Mouse (Mus musculus): ENCODE results near the gene Wnt5b. TPM values are rescaled to one million over a fixed set of nuclear protein-coding genes. Genes with fewer than 3 reads are reported as not detected.

The Wnt5b gene
- total RNA-seq, 2 experiments from 2014 or later = 1.1 to 1.2 TPM

DNA sequence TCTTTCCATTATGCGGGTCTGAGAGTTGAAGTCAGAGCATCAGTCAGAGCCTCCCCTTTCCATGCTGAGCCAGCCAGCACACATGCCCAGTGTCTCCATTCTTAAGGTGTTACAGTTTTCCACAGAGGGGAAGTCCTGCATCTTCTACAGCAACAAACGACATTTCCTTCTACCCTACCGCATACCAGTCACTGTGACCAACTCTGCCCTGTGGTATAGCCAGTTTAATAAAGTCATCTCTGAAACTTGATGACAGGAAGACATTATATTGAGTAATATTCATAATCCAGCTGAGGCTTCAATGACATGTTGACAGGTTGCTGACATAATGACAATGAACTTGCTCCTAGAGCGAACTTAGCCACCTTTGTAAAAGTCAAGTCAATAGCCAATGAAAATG, 153.4 kb downstream of the Wnt5b start:
- DNase-seq (ENCODE audit: low spot score in 2 of 2) = no peak

DNA sequence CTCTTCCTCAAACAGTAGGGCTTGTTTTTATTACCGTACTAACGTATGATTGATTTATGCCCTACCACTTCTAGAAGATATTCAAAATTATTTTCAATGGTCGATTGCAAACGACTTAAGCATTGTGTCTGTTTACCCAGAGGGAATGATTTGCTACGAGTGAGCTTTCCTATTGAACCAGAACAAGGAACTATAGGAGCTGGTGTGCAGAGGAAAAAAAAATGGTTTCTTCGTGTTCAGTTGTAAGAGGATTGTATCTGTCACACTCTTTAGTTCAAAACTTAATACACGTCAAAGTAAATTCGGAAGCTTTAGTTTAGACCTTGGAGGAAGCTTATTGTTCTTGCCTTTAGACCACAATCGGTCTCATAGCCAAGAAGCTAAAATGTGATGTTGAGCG, 155.1 kb downstream of the Wnt5b start:
- DNase-seq (ENCODE audit: low spot score in 2 of 2) = no peak

DNA sequence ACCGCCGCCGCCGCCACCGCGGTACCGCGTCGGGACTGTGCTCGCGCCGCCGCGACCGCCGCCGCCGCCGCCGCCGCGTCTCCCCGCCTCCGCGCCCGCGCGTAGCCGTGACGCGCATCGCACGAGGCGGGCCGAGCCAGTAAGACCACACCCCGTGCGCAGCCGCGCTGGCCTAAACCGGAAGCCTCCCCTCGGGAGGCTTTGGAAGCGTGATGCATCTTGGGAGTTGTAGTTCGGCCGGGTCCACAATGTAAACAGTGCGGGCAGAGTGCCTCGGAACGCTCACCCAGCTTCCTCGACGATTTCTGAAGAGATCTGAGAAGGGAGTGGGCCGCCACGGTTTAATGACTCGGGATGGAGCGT, 155.5 kb downstream of the Wnt5b start:
- peak; percentile 89 to 91 for DNase-seq (ENCODE audit: low spot score in 2 of 2)

DNA sequence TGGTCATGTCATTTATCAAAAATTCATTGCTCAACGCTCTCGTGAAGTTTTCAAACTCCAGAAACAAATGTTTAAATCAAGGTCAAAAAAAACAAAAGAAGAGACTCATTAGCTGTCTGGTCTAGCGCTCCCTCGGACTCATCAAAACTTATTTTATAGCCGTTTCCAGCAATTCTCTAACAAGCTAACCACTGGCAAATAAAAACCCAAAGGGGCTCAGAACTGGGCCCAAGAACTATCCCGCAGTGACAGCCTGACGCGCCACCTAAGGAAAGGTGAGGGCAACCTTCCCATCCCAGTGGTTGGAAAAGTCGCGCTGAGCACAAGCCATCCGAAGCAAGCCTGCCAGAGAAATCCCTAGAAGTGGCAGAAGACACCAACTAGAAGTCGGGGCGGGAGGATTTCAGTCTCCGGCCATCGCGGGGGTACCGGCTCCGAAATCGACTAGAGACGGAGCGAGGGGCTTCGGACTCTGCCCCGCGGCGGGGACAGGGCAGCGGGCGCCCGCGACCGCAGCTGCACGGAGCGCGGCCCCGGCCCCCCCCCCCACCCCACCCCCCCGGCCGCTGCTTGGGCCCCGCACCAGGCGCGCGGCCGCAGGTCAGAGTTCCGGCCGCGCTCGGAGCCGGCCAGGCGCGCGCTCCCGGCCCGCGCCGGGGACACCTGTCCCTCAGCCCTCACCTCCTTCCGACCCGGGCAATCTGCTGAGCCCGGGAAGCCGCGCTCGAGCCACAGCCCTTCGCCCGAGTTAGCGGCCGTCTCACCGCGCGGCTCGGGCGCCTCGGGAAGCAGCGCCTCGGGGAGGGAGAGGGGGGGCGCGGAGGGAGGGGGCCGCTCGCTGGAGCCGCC, 156.1 kb downstream of the Wnt5b start:
- DNase-seq (ENCODE audit: low spot score in 2 of 2) = peak in 1 of 2 experiments; percentile 40

DNA sequence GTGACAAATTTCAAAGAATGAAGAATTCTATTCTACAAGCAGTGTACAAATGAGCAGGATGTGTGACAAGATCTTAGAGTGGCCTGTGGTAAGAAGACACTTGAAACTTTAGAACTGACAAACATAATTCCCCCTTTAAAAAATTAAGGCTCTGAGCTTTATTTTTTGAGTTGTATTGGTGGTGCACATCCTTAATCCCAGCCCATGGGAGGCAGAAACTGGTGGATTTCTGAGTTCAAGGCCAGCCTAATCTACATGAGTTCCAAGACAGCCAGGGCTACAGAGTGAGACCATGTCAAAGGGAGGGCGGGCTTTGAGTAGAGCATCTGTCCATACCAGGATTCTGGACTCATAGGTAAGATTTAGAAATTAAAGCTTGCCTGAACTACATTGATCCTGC, 157.3 kb downstream of the Wnt5b start:
- DNase-seq (ENCODE audit: low spot score in 2 of 2) = no peak

DNA sequence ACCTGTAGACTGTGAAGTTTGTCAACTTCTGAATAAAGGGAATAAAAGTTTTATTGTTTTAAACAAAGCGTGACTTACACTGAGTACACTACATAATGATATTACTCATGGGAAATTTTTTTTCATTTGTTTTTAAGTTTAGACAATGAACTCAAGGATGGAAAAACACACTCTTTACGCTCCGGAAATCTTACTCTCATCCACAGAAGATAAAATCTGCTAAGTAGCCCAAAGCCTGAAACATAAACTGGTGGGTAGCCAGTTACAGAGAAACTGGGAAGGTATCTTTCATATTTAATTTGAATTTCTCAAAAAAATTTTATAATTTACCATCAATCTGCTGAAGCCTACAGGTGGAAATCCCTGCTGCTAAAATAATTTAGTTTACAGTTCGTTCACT, 157.7 kb downstream of the Wnt5b start:
- DNase-seq (ENCODE audit: low spot score in 2 of 2) = no peak

DNA sequence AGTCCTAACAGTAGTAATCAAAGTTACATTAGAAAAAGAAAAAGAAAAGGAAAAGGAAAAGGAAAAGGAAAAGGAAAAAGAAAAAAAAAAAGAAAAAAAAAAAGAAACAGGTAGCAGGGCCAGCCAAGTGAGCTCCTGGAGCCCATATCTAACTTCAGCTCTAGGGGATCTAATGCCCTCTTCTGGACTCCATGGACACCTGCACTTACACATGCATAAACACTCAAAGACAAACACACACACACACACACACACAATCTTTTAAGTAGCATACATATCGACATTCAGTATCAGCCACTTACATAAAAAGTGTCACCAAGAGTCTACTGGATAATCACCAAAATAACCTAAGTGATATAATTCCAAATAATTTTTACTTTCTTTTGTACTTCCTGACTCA, 158.5 kb downstream of the Wnt5b start:
- DNase-seq (ENCODE audit: low spot score in 2 of 2) = no peak

Other genes with a start within 250 kb of the Wnt5b start
- gene Lrtm2, start 213.6 kb downstream of the Wnt5b start, total RNA-seq (2021) = under 1 TPM in 1 of 2 experiments, not detected in 1; 0.27 TPM
- gene Adipor2, start 126.6 kb downstream of the Wnt5b start, total RNA-seq (2021) = 100 to 1,000 TPM; 191 to 229 TPM
- 10 to 100 TPM; 31.7 to 34.1 TPM for gene Fbxl14, start 64.7 kb downstream of the Wnt5b start, total RNA-seq (2021)